Mouse (Mus musculus) telencephalon, adult 2 months (tissue): ENCODE results near the gene Alpl.

Experiments used
- DNase-seq: peaks from one replicate; pipeline ENCODE4 v3.0.0-alpha.2; 2011; ENCODE audit warnings: low read depth, low spot score

Gene Alpl

DNA sequence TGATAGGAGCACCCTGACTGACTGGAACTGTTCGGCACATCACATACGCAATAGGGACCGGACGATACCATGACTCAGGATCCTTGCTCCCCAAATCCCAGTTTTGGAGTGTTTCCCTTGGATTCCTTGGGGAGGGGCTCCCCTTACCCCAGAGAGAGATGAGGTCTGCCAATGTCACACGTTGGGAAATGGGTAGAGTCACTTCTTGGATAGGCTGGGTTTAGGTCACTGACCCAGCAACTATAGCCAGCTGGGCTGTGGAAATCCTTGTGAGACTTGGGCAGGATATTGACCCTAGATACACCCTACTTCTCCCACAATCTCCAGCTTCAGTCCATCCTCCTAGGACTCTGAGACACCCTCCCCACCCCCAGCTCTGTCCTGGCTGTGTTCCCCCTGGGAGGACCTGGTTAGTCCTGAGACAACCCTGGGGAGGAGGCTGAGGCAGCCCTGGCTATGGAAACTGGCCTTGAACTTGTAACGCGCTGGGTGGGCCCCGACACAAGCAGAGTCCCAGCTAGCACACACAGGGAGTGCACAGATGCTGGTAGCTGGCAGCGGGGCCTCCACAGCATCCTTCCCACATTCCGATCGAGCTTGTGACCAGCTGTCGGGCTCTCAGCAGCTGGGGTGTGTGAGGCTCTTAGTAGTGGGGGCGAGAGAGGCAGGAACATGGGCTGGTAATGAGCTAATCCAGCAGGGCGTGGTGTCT is 25.1 kb downstream of the Alpl start:
- DNase-seq = no peak

DNA sequence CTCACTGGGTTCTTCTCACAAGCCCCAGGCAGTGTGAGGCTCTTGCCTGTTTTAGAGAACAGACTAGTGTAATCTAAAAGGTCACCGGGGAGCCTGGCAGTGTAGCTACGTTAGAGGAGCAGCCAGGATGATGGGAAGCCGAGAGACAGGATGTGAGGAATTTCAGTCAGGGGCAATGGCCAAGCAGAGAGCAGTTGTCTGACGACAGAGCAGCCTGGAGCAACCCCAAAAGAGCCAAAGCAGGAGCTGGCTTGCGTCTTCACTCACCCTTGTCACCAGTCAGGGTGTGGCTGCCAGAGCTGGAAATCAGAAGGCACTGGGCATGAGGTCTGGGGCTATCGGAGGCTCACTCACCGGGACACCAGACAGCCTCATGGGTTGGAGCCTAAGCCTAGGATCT is 26.5 kb downstream of the Alpl start:
- DNase-seq = no peak

DNA sequence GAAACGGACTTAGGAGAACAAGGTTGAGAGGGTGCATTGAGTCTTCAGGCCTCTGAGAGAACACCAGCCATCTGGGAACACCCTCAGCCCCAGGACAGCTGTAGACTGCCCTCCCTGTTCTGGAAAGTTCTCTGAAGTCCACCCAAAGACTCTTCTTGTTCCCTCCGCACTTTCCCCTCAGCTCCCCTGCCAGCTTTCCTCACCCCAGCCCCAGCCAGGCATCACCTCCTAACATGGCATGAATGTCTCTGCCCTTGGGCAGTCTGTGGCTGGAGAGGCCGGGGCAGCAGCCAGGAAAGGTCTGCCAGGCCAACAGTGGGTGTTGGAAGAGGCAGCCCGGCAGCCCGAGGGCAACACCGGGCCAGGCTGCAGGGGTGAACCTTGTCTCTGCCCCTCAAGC is 27.4 kb downstream of the Alpl start:
- no peak for DNase-seq

DNA sequence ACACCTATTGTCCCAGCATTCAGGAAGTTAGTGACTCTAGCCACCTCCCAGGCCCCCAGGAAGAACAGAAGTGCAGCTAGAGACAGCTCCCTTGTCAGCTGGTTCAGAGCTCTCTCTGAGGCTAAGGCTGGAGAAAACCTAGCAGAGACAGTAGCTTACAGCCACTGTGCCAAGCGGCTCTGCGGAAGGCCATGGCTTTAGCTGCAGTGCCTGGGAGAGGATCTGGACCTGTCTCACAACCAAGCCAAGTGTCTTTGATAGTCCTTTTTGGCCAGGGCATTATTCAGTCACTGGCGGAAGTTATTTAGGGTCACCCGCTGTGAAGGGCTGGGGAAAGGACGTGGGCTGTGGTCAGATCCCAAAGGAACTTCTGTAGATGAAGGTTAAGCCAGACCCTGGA is 27.8 kb downstream of the Alpl start:
- no peak for DNase-seq

DNA sequence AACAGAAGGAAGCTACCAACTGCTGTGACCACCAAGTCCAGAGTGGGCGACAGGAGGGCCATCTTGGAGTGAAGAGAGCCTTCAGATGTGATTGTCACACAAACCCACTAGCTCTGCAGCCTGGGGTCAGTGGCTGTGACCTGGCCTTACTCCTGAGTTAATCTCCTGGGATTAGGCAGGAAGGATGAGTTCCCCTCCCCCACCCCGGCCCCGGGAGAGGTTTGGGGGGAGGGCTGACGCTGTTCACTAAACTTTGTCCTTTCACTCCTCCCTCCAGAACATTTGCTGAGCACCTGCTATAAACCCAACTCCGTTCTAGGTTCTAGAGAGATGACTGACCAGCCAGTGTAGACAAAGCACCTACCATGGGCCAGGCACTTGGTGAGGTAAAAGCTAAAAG is 29.8 kb downstream of the Alpl start:
- DNase-seq = no peak

DNA sequence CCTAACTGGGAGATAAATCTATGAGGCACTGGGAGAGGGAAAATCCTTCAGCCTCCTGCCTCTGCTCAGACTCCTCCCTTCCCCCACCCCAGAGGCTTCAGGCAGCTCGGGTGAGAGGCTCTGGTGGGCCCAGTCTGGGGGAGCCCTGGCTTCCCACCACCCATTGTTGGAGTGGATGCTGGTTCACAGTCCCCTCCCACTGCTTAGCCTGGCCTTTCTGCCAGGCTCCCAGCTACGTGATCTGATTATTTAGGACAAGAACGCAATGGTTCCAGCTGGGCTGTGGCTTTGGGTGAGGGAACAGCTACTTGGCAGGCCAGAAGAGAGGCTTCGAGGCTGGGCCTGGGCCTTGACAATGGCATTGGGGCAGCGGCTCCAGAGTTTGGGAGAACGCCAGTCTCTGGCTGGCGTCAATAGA is 30.6 kb downstream of the Alpl start:
- DNase-seq = no peak

DNA sequence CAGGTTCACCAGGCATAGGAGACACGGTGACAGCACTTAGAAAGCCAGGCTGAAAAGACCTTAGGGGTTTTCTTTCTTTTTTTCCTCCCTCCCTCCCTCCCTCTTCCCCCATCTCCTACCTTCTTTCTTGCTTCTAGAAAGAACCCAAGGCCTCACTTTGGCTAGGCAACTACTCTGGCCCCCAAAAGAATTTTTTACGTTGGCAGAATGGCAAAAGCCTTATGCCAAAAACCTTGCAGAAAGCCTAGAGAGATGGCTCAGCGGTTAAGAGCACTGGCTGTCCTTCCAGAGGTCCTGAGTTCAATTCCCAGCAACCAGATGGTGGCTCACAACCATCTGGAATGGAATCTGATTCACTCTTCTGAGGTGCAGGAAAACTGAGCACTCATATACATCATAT is 31.6 kb downstream of the Alpl start:
- DNase-seq = no peak

DNA sequence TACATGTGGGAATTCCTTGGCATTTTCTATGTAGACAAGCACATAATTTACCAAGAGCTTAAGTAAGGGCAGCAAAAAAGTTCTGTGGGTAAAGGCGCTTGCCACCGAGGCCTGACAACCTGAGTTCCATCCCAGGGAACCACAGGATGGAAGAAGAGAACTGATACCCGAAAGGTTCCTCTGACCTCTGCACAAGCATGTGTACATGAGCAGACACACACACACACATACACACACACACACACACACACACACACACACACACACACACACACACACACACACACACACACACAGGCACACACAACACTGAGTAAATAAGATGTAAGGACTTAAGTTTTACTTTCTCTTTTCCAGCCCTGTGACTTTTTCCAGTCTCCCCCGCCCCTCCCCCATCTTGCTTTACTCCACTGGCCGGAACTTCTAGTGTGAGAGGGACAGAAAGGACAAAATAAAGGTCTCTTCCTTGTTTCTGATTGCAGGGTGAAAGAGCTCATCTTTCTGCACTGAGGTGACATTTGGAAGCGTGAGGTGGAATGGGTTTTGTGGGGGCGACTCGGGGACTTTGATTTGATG is 32.2 kb downstream of the Alpl start:
- no peak for DNase-seq

DNA sequence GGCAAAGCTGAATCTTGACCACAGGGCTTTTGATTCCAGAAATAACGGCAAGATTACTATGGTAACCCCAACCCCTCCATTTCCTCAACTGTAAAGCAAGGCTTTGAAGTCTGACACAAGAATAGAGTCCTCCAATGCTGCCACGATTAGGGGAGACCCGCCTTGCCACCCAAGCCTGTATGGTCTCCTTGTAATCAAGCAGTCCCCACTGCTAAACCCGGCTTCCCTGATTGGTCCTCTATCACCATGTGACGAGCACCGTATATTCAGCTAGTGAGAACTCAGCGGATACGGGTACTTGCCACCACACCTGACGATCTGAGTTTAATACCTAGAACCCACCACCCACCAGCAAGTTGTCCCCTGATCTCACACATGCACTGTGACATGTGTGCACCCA is 33.3 kb downstream of the Alpl start:
- no peak for DNase-seq

DNA sequence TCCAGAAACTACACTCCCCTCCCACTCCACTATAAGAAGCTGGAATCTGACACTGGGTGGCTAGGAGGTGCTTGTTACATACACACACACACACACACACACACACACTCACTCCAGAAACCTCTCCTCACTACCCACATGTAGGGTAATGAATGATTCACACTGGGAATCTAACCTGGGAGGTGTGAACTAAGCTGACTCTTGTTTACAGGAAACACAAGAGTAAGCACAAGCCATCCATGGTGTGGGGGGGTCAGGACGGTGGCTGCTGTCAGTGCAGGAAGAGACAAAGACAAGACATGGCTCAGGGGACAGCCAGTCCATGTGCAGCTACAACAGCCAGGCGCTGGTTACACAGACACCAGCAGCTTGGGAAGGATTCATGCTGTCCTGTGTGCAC is 41.7 kb downstream of the Alpl start:
- no peak for DNase-seq

DNA sequence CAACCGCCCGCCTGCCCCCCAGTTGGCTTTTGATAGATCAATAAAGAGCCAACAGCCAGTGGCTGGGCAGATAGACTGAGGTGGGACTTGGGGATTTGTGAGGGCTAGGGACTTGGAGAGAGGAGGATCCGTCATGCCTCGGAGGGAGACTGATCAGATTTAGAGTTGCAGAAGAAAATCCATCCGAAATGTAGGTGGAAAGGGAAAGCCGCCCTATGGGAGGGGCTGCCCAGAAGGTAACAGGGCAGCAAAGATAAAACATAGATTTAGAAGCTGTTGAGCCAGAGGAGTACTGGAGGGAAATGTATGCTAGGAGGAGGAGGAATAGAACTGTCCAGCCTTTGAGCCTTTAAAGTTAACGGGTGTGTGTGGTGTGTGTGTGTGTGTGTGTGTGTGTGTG is 43.0 kb downstream of the Alpl start:
- DNase-seq = no peak

DNA sequence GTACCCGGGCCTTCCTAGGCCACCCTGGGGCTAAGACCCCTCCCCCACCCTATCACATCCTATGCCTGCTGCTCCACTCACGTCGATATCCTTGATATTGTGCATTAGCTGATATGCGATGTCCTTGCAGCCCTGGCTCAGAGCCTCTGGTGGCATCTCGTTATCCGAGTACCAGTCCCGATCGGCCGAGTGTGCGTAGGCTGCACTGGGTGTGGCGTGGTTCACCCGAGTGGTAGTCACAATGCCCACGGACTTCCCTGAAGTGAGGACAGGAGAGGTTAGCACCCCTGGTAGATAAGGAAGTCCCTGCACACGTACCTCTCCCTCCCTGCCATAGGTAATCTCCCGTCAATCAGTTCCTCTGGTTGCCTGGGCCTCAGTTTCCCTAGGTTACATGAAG is 43.7 kb downstream of the Alpl start:
- DNase-seq = no peak

DNA sequence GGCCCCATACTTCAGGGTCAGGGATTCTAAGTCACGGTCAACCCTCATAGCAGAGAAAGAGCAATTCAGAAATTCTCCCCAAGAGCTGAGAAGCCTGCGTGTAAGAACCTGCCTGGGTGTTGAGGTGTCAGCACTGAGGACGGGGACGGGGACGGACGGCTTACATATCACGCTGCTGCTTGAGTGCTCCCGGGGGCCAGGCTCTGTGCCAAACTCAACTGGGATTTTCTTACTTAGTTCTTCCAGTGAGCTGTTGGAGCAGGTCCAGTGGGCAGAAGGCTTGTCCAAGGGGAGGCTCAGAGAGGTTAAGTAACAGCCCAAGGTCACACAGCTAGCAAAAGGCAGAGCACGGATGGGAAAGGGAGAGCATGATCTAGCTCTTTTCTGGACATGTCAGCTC is 44.5 kb downstream of the Alpl start:
- DNase-seq = no peak

DNA sequence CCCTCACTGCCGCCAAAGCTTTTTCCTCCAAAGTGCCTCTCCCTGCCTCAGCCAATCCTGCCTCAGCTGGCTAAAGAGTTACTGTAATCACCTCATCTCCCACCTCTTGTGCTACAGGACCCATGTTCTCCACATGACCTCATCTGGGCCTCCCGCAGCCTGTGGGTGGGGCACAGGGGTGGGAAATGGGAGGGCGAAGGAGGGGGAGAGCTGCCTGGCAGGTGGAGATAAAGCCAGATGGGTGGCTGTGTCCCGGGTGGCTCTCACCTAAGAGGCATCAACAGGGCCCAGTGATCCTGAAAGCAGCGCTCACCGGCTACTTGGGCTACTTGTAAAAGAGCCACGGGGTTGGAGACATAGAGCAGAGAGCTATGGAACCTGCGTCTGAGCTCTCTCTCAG is 44.9 kb downstream of the Alpl start:
- no peak for DNase-seq

DNA sequence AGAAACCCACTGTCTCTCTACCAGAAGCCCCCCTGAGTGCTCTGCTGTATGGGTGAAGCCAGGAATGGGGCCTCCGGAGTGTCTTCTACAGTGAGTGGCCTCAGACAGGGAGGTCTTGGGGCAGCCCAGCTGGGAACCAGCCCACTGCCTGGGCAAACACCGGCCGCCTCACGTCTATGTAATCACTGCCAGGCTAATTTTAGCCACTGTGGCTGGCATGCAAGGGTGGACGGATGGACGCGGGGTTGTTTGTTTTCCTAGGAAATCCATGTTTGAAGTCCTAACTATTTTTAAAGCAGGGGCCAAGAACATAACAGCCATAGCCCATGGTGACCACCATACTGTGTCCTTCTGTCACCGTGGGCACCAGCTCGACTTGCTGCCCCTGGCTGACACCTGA is 46.1 kb downstream of the Alpl start:
- DNase-seq = no peak

DNA sequence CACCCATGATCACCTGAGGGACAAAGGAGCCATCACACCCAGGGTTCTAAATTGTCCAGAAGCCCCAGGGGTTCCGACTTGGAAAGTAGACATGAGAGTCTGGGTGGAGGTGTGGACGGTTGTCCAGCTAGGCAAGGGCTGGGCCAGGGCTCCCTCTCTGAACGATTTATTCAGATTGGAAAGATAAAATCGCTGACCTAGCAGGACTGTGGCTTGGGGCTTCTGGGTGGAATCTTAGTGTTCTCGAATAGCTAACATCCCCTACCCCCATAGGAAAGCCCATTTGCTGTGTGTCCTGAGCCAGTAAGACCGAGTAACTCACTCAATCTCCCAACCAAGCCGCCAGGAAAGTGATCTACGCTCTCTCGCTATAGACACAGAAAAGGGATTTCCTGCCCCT is 46.5 kb downstream of the Alpl start:
- DNase-seq = no peak

DNA sequence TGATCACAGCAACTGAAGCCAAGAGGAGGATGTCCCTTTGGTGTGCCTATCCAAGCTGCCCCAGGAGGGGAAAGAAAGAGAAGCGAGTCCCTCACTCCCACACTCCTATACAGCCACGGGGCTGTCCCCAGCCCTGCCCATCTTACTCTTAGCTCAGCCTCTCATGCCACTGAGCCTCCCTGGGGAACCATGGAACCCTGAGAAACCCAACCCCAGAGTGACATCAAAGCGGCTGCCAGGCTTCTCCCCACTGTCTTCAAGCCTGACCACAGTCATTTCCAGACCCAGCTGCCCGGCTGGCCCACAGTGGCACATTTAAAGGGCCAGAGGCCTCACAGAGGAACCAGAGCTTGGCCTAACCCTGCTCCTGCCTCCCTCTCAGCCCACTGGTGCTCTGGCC is 47.5 kb downstream of the Alpl start:
- DNase-seq = no peak

DNA sequence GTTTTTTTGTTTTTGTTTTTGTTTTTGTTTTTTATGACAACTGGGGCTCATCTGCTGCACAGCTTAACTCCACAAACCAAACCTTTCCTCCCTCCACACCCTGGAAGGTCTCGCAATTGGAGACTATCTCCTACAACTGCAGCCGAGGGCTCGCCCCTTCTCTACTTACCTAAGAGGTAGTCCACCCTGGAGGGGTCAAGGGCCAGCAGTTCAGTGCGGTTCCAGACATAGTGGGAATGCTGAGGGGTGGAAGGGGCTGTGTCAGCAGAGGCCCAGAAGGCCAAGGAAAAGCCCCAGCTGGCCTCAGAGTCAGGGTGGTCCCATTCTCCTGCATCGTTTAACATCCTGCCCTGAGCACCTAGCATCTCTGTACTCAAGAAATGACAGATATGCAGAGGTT is 48.6 kb downstream of the Alpl start:
- no peak for DNase-seq

DNA sequence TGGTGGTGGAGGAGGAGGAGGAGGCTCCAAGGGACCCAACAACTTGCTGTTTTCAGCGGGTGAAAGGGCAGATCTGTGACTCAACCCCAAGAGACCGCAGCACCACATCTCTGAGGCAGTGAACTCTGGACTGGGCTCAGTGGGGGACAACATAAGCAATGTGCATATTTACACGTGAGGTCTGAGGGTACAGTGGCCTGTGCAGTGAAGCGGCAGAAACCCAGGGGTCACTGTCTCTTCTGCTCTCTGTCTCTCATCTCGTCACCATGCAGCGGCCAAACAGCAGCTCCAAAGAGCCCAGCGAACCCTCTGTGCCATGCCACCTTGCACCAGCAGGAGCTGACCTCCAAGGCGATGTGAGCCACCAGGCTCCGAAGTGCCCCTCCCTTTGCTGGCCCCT is 49.1 kb downstream of the Alpl start:
- DNase-seq = no peak

DNA sequence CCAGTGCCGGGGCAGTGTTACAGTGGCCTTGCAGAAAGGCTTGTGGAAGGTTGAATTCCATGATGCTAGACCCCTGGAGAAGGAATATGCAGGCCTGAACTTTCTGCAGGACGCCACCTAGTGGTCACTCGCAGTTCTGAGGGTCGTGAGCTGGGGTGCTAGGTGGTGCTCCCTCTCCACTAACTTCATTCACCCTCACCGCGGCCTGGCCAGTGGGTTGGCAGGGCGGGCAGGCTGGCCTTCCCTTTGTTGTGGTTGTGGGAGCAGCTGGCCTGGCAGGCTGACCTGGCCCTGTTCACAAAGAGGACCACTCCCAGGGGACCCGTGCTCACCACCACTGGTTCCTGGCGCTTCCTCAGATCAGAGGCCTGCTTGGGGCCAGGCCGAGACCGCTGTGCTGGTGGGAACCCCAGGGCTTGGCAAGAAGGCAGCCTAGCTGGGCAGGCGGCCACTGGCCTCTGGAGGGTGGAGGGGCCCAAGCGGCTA is 51.7 kb downstream of the Alpl start:
- no peak for DNase-seq

DNA sequence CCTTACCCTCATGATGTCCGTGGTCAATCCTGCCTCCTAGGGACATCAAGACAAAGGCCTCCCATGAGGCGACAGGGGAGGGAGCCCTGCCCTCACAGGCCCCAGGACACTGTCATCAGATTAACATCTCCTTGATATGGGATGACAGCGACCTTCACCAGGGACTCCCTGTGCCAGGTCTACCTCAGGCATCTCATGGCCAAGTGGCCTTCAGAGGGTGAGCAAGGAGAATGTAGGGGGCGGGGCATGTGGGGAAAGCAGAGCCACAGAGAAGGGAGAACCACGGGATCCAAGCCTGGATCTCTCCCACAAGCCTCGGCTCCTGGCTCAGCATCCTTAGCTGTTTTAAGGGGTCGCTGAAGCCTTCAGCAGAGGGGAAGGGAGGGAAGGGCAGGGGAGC is 52.4 kb downstream of the Alpl start:
- no peak for DNase-seq

DNA sequence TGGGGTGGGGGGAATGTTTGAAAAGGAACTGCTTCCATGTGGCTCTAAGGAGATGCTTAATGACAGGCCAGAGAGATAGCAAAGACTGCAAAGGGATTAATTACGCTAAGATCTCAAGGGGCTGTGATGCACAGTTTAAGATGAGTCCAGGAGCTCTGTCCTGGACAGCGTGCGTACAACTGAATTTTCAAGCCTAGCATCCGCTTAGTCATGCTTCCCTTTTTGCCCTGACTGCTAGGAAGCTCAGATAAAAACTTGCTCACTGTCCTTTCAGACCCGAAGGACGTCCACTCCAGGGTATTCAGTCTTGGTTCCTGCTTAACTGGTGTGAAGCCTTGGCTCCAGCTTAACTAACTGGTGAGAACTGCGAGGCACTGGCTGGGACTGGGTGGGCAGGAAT is 55.8 kb downstream of the Alpl start:
- DNase-seq = no peak

DNA sequence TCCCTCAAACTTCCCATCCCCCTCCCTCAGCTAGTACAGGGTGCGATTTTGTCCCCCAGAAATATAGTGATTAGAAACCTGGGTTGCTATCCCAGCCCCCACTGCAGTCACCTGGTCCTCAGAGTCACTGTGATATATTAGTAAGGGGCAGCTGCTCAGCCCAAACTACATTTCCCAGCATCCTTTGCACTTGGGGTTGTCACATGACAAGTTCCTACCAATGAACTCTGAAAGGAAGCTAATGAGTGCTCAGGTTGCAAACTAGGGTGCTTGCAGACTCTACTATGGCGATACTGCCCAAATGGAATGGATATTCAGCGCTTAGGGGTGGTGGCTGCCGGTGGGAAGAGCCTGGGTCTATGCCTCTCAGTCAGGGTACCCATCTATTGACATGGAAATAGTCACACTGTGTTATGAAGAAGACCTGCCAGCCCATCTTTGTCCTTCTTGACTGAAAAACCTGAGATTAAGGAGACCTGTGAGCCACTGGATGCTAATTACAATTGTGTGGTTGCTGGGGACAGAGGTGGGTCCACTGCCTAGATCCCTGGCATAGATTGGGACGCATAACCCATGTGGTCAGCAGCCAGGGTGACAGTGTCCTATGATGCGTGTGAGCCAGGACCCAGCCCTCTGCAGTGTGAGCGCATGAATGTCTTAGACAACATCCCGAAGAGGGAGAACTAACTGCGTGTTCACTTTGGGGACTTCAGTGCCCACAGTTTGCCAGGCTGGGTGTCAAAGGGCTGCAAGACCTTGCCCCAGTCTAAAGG is 56.8 kb downstream of the Alpl start:
- no peak for DNase-seq
